Mouse (Mus musculus): ENCODE measurements at regions not wholly inside any gene's neighbourhood (a gene's known extent, or its start where the extent isn't known, plus 50 kb on each side); places are given as distances from the start of the nearest gene placed in this dataset.

DNA sequence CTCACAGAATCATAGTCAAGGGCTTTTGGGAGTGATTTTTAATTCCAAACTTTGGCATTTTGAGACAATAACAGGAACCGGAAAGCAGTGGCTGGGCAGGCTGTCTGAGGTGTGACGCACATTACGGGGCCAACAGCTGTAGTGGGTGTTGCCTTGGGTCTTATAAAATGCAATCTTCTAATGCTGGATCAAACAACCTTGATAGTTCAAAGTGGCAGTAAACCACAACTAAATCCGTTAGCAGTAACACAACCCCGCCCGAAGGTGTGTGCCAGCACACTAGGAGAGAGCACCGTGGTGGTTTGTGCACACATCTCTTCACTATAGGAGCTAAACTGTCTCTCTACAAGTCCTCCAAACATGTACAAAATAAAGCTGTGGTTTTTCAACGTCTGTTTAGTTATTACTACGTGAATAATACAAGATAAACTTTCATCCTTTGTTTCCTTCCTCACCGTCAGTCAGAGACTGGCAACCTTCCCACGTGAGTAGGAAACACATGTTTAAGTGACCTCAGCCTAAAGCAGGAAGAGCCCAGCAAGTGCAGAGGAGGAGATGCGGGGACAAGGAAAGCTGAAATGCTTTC is 72.0 kb upstream of the Dph5 start:
- no peaks in the 10 kb centered on the region for H3K27me3 ChIP-seq (ENCODE audit: control insufficient read depth, insufficient read depth, low read length)
- H3K4me1 ChIP-seq (ENCODE audit: control insufficient read depth, insufficient read depth, low read length) = no peaks in the 10 kb centered on the region
- no peaks in the 10 kb centered on the region for H3K36me3 ChIP-seq (ENCODE audit: control insufficient read depth, insufficient read depth, low read length)
- TF ChIP-seq POLR2A (IDR thresholded peaks at IDR 0.05; ENCODE audit: control insufficient read depth, low read depth, low read length) (no peak), CTCF (IDR thresholded peaks at IDR 0.05; ENCODE audit: control insufficient read depth, insufficient read depth, insufficient replicate concordance, low read depth, low read length) (no peak)
- no peak overlapping the region for H3K4me3 ChIP-seq (ENCODE audit: control insufficient read depth, low read depth, low read length)
- peak overlapping the region; percentile 79 for H3K27ac ChIP-seq (ENCODE audit: control insufficient read depth, insufficient read depth, low read depth, low read length)

DNA sequence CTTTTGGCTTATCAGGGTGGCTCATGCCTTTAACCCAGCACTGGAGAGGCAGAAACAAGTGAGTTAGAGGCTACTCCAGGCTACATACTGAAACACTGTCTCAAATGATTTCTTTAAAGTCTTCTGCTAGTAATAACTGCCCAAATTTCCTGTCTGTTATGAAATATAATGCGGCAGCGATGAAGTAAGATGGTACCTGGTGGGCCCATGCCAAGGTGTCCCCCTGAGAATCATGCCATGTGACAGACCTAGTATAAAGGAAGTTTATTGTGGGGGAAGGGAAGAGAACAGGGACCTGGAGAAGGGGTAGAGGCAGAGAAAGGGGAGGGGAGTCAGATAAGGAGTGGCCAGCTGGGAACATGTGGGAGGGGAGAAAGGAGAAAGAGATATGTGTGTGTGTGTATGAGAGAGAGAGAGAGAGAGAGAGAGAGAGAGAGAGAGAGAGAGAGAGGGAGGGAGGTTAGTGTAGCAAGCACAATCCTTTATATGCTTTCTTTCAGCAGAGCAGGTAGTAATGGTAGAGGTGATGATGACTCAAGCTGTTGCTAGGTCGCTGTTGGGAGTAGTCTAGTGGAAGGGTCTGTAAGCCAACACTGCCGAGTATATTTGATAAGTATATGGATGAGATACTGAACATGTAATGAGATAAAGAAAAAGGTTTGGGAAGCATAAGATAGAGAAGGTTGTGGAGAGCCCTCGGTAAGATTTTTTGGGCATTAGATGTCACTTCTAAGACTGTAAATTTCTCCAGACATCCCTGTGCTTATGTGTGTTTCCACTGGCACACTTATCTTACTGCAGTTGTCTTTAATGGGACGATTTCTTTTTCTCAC is 71.1 kb upstream of the Dph5 start:
- H3K27ac ChIP-seq (ENCODE audit: control insufficient read depth, insufficient read depth, low read depth, low read length) = peak overlapping the region; percentile 12; the same call in 1 of the 2 replicates
- H3K27me3 ChIP-seq (ENCODE audit: control insufficient read depth, insufficient read depth, low read length) = no peaks in the 10 kb centered on the region
- TF ChIP-seq POLR2A (IDR thresholded peaks at IDR 0.05; ENCODE audit: control insufficient read depth, low read depth, low read length) (no peak), CTCF (IDR thresholded peaks at IDR 0.05; ENCODE audit: control insufficient read depth, insufficient read depth, insufficient replicate concordance, low read depth, low read length) (no peak)
- no peak overlapping the region for H3K4me3 ChIP-seq (ENCODE audit: control insufficient read depth, low read depth, low read length)
- no peaks in the 10 kb centered on the region for H3K36me3 ChIP-seq (ENCODE audit: control insufficient read depth, insufficient read depth, low read length)
- H3K4me1 ChIP-seq (ENCODE audit: control insufficient read depth, insufficient read depth, low read length) = no peaks in the 10 kb centered on the region

DNA sequence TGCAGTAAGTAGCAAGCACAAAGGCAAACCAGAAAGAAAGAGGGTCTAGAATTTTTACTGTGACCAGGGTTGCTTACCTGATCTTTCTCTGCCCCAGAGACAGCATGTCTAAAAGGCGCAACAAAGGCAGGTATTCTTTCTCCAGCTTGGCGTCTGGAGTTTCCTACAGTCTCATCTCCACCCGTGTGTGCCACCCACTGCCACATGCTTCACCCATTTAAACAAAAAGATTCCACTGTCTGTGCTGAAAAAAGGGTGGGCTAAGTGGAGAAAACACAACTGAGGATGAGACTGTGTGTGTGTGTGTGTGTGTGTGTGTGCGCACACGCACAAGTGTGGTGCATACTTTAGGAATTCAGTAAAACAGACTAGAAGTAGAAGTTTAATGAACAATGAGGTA is 69.9 kb upstream of the Dph5 start:
- no peak overlapping the region for H3K27ac ChIP-seq (ENCODE audit: control insufficient read depth, insufficient read depth, low read depth, low read length)
- no peak overlapping the region for H3K4me3 ChIP-seq (ENCODE audit: control insufficient read depth, low read depth, low read length)
- H3K27me3 ChIP-seq (ENCODE audit: control insufficient read depth, insufficient read depth, low read length) = no peaks in the 10 kb centered on the region
- TF ChIP-seq POLR2A (IDR thresholded peaks at IDR 0.05; ENCODE audit: control insufficient read depth, low read depth, low read length) = no peak
- TF ChIP-seq CTCF (IDR thresholded peaks at IDR 0.05; ENCODE audit: control insufficient read depth, insufficient read depth, insufficient replicate concordance, low read depth, low read length) = no peak
- H3K4me1 ChIP-seq (ENCODE audit: control insufficient read depth, insufficient read depth, low read length) = no peaks in the 10 kb centered on the region
- H3K36me3 ChIP-seq (ENCODE audit: control insufficient read depth, insufficient read depth, low read length) = no peaks in the 10 kb centered on the region

DNA sequence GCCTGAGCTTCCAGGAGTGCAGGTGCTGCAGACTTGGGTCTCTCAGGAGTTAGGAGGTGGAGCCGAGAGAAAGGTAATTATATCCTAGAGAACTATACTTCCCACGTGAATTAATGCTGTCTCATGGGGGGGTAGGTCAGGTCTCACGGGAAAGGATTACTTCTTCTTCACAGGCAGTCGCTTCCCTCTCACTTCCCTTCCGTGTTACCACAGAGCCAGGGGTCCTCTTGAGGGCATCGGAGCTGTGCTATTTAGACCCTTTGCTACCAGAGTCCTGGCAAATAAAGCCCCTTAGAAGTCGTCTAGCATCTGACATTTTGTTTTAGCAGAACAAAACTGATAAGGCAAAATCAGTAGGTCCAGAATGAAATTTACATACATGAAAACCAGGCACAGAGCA is 68.9 kb upstream of the Dph5 start:
- Histone ChIP-seq H3K4me1 (ENCODE audit: control insufficient read depth, insufficient read depth, low read length) (no peaks in the 10 kb centered on the region), H3K36me3 (ENCODE audit: control insufficient read depth, insufficient read depth, low read length) (no peaks in the 10 kb centered on the region), H3K27me3 (ENCODE audit: control insufficient read depth, insufficient read depth, low read length) (no peaks in the 10 kb centered on the region), H3K27ac (ENCODE audit: control insufficient read depth, insufficient read depth, low read depth, low read length) (no peak overlapping the region), H3K4me3 (ENCODE audit: control insufficient read depth, low read depth, low read length) (no peak overlapping the region)
- TF ChIP-seq POLR2A (IDR thresholded peaks at IDR 0.05; ENCODE audit: control insufficient read depth, low read depth, low read length) (no peak), CTCF (IDR thresholded peaks at IDR 0.05; ENCODE audit: control insufficient read depth, insufficient read depth, insufficient replicate concordance, low read depth, low read length) (no peak)

DNA sequence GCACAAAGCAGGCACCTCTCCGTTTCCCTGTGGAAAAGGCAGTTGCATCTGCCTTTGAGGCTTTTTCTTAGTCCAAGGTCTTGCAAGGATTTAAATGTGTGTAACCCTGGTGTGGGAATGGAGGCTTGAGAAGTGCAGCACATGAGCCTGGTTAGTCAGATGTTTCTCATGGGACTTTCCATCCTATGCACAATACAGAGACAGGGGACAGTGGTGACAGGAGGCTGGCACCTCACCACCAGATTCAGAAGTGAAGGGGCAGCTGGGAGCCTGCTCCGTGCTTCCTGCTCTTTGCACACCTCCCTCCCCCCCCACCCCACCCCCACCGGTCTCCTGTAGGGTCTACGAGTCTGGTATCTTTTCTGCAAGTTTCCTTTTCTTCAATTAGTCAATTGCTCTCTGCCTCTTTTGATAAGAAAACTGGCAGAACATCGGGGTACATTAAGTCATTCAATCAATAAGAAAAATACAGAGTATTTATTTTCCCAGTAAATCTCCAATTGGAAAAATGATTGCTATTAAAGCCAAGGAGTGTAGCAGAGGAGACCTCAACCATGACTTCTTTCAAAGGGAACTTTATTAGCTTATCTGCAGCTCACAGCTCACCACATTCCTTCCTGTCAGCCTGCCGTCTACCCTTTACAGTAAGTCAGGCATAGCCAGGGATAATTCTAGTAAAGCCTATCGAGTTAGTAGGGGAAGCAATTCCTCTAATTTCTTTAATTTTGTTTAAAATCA is 68.1 kb upstream of the Dph5 start:
- Histone ChIP-seq H3K4me1 (ENCODE audit: control insufficient read depth, insufficient read depth, low read length) (no peaks in the 10 kb centered on the region), H3K4me3 (ENCODE audit: control insufficient read depth, low read depth, low read length) (no peak overlapping the region), H3K36me3 (ENCODE audit: control insufficient read depth, insufficient read depth, low read length) (no peaks in the 10 kb centered on the region), H3K27me3 (ENCODE audit: control insufficient read depth, insufficient read depth, low read length) (no peaks in the 10 kb centered on the region), H3K27ac (ENCODE audit: control insufficient read depth, insufficient read depth, low read depth, low read length) (no peak overlapping the region)
- TF ChIP-seq POLR2A (IDR thresholded peaks at IDR 0.05; ENCODE audit: control insufficient read depth, low read depth, low read length) (no peak), CTCF (IDR thresholded peaks at IDR 0.05; ENCODE audit: control insufficient read depth, insufficient read depth, insufficient replicate concordance, low read depth, low read length) (no peak)

DNA sequence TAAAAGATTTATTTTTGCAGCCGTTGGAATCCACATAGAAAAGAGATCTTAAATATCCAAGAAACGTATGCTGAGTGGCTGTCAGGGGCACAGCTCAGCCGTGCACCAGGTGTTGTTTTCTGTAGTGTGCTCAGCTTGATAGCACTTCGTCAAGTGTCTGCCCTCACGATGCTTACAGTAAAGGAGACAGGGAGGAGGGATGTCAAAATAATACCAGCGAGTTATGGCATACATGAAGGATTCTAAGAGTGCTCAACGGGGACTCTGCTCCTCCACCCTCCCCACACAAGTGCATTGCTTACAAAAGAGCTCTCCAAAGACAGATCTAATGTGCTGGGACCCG is 67.5 kb upstream of the Dph5 start:
- no peaks in the 10 kb centered on the region for H3K36me3 ChIP-seq (ENCODE audit: control insufficient read depth, insufficient read depth, low read length)
- no peak overlapping the region for H3K4me3 ChIP-seq (ENCODE audit: control insufficient read depth, low read depth, low read length)
- no peaks in the 10 kb centered on the region for H3K4me1 ChIP-seq (ENCODE audit: control insufficient read depth, insufficient read depth, low read length)
- no peak overlapping the region for H3K27ac ChIP-seq (ENCODE audit: control insufficient read depth, insufficient read depth, low read depth, low read length)
- TF ChIP-seq POLR2A (IDR thresholded peaks at IDR 0.05; ENCODE audit: control insufficient read depth, low read depth, low read length) (no peak), CTCF (IDR thresholded peaks at IDR 0.05; ENCODE audit: control insufficient read depth, insufficient read depth, insufficient replicate concordance, low read depth, low read length) (no peak)
- no peaks in the 10 kb centered on the region for H3K27me3 ChIP-seq (ENCODE audit: control insufficient read depth, insufficient read depth, low read length)

DNA sequence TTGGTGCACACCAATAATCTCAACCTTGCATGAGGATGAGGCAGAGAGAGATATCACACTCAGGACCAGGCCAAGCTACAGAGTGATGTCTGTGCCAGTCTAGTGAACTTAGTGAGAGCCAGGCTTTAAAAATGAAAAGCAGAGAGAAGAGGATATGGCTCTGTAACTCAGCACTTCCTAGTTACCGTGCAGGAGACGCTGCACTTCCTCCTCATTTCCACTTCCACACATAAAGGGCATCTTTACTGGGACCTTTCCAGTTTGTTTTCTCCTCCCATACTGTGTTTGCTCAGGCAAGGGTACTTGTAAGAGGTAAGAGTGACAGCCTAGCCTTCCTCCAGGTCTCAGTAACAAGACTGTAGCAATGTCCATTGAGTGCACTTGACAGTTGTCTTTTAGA is 66.0 kb upstream of the Dph5 start:
- TF ChIP-seq POLR2A (IDR thresholded peaks at IDR 0.05; ENCODE audit: control insufficient read depth, low read depth, low read length) (no peak), CTCF (IDR thresholded peaks at IDR 0.05; ENCODE audit: control insufficient read depth, insufficient read depth, insufficient replicate concordance, low read depth, low read length) (no peak)
- Histone ChIP-seq H3K4me1 (ENCODE audit: control insufficient read depth, insufficient read depth, low read length) (no peaks in the 10 kb centered on the region), H3K27me3 (ENCODE audit: control insufficient read depth, insufficient read depth, low read length) (no peaks in the 10 kb centered on the region), H3K36me3 (ENCODE audit: control insufficient read depth, insufficient read depth, low read length) (no peaks in the 10 kb centered on the region), H3K4me3 (ENCODE audit: control insufficient read depth, low read depth, low read length) (no peak overlapping the region), H3K27ac (ENCODE audit: control insufficient read depth, insufficient read depth, low read depth, low read length) (no peak overlapping the region)
